In the genomic region with DNA sequence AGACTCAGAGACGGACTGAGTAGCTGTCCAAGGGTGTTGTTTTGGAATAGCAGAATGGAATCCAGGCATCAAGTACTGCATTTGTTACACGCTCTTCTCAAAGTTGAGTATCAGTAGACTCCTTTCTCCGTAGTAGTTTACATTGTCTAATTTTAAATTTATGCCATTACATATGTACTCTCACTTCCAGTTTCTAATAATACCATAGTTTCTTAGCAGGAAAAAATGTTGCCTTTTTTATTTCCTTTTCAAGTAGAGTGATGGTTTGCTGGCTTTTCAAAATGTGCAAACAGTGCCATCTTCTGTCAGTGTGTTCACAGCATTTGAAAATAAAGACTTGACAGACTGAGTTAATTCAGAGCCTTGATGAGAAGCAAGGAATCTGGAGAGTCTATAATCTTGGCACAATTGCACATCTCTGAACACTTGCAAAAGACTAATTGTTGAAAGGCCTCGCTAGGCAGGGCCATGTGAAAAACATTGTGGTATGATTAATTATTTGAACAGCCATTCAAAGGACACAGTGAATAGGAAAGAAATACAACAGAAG, we compare ENCODE assay signal across 9 mouse cellular contexts.
DNase-seq lines count a peak whose midpoint lies in the region; ATAC-seq and TF ChIP-seq lines count a peak whose summit lies in the region.
"Had no signal": no experiment of that assay in that cellular context is flagged by ENCODE, and none has a peak within 500 bp of the region (broad histone marks: within the 10 kb centered on the region; RNA-seq: fewer than 3 reads in every experiment).

No protein-coding gene starts in this region.

- no peak for TF ChIP-seq CTCF in lung, adult 2 months (IDR thresholded peaks at IDR 0.05; ENCODE audit: insufficient read depth, low read length)

- WGBS in lung, adult 2 months, result 43% methylated on average over 4 of the region's 4 CpGs

- no peak for TF ChIP-seq POLR2A in lung, adult 2 months (IDR thresholded peaks at IDR 0.05; ENCODE audit: borderline replicate concordance, extremely low read depth, low read depth, low read length)

- H3K4me3 ChIP-seq in lung, adult 2 months (replicated peaks; ENCODE audit: extremely low read depth, low read depth, low read length), result no peak overlapping the region
- H3K4me3 ChIP-seq: limb, embryonic 12.5 days had no signal

- ATAC-seq in cerebellum, adult (ENCODE audit: insufficient number of reproducible peaks, low FRiP score, low TSS enrichment), result peak; percentile 72; the same call in 1 of the 2 replicates
- ATAC-seq in granulocyte monocyte progenitor cell, adult 5-6 weeks (replicated peaks; ENCODE audit: poor library complexity, severe bottlenecking), result no peak

- no peak for DNase-seq in cerebellum, adult 11-12 months
- peak; percentile 9 for DNase-seq in ovary, postnatal 14 days (ENCODE audit: low spot score)
- DNase-seq in ovary, adult 18-20 months (ENCODE audit: low spot score), result no peak
- peak; percentile 16 to 19 for DNase-seq in layer of hippocampus, postnatal 36 days
- DNase-seq in adipocyte (ENCODE audit: low spot score), result no peak
- DNase-seq in lung, adult 2 months, result no peak

- H3K4me1 ChIP-seq in lung, adult 2 months (ENCODE audit: control insufficient read depth, insufficient read depth, low read length), result no peaks in the 10 kb centered on the region
- H3K4me1 ChIP-seq: limb, embryonic 12.5 days had no signal

Comparison
In these comparisons a context has a peak if more than half of its experiments do, and no peak if none do; other contexts are left out.
1. DNase-seq: peak in ovary, postnatal 14 days (single experiment) and layer of hippocampus, postnatal 36 days (2 of 2); none in cerebellum, adult 11-12 months (single experiment), ovary, adult 18-20 months (single experiment), adipocyte (single experiment) and lung, adult 2 months (single experiment).